Mouse (Mus musculus): ENCODE results near the gene Dzank1.

The Dzank1 gene

DNA sequence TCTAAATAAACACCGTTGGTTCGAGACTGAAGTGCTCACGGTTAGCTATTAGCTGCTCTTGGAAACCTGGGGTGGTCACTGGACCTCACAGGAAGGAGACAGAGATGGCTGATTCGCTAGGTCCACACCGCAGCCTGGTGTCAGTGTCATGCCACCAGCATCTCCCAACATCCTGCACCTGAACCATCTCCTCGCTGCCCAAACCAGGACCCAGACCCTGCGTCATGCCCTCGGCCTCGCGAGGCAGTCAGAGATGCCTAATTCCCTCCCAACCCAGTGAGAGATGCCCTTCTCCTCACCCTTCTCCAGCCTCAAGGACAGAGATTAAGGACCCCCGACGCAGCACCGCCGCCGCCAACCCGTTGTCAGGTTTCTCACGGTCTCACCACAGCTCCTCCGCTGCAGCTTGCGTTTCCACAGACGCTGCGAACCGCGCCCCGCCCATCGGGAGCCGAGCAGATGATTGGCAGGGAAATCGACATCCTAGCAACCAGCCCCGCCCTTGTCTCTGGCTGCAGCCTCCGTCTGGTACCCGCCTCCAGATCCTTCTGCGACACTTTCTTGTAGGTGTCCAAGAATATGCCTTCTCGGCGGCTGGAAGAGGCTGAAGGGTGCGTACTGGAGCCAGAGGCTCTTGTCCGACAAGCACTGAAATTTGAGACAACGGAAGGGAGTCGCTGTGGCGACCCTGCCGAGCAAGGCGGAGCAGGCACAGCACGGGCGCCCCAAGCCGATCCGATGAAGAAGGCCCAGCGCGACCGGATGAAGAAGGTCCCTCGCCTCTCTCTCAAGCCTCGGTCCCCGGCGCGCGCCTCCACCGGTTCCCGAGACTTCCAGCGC lies at the start of gene Dzank1, which contains the start of gene Polr3f:
Gene Dzank1, minus strand, starts transcription at position 434 of the 840 bp plus-strand sequence.
Gene Polr3f, plus strand, starts transcription at position 738 of the 840 bp plus-strand sequence.
- DNase-seq: peak; percentile 96 to 98

DNA sequence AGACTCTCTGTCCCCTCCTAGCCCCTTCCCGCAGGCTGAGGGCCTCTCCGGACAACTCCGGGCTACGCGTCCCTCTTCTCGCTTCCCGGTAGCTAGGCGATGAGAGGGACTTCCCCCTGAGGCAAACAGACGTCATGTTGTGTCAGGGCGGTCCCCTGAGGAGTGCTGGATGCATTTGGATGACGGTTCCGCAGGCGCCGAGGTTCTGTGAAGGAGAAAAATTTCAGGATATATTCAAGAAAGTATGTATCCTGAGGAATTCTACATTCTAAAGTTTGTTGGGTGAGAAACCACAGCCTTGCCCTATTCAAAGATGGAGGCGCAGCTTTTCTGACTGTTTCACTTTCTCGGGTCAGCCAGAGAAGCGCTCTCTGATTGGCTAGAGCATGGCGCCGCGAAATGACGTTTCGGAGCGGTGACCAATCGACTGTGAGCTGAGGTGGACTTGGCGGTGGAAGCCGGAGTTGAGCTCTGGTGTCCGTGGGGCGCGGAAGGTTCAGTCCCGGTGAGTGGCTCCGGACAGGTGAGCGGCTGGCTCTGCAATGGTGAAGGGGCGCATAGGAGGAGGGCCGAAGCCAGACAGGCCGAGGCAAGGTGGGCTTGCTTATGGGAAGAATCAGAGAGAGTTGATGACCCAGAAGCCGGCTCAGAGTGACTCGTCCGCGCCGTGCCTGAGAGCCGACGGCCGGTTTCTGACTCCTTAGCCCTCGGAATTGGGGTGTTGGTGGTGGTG lies 28.8 kb upstream of the Dzank1 start, which contains the start of gene Sec23b:
Gene Sec23b, plus strand, starts transcription at position 410 of the 733 bp plus-strand sequence.
- DNase-seq: peak; percentile 97 to 99

DNA sequence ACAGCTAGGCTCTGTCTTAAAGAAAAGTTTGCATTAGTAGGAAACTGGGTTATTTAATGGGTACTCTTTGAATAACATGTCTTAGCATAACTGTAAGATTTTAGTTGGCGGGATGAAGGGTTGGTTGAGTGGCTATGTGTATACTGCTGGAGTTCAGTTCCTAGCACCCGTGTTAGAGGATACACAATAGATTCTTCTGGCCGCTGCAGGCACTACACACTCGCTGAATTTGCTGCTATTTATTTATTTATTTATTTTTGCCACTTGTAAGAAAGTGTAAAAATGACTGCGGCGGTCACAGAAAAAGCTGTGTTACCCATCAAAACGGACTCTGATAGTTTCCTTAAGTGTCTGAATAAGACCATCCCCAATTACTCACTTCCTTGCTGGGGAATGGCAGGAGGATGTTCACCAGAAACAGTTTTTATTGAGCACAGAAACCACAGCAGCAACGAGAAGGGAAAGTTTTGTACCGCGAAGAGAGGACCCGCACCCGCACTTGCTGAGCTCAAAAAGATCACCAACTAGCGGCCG lies 28.1 kb upstream of the Dzank1 start:
- DNase-seq: no peak

DNA sequence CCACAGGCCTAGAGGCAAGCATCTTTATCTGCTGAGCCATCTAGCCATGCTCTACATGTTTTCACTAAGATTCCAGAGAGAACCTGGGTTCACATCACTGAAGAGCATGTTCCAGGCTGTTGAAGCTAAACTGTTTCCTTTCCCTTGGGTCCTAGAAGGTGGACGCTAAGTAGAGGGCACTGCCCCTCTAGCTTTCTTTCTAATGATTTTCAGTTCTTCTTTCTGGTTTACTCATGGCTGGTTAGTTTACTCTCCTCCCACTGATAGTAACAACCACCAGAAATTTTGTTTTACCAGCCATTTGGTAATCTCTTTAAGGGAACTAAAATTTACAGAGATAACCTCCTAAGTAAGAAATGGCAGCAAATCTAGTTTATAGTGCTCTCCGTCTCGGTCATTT lies 26.7 kb upstream of the Dzank1 start:
- DNase-seq: no peak

DNA sequence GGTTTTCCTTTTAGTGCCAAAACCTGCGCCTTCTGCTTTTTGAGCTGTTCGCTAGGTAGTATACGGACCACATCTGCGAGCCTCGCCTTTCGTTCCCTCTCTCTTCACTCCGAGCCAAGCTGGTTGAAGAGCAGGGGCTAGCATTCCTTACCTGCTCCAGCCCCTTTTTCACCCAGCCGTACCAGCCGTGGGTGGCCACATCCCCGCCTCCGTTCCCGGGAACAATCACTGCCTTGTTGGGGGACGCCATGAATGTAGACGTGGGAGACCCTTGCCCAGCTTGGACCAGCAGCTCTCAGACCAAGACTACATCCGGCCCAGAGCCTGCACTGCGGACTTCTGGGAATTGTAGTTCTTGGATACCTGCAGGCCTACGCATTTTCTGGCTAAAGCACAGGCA lies 23.3 kb upstream of the Dzank1 start, which contains the start of gene Rbbp9:
Gene Rbbp9, minus strand, starts transcription at position 341 of the 400 bp plus-strand sequence.
- peak; percentile 60 to 66 for DNase-seq

DNA sequence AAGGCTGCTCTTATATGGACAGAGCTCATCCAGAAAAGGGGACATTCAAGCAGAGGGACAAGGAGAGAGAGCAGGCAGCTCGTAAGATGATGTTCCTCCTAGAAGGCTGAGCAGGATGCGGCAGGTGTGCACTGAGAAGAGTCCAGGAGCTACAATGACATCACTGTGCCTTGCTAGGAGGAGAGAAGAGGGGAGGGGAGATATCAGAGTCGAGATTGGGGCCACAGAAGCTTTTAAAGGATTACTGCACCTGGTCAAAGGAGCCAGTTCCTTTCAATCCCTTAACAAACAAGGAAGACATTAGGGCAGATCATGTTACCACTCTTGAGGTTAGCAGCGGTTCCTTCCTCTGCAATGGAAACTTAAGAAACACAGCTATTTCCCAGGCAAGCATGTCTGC lies 20.3 kb upstream of the Dzank1 start:
- no peak for DNase-seq

DNA sequence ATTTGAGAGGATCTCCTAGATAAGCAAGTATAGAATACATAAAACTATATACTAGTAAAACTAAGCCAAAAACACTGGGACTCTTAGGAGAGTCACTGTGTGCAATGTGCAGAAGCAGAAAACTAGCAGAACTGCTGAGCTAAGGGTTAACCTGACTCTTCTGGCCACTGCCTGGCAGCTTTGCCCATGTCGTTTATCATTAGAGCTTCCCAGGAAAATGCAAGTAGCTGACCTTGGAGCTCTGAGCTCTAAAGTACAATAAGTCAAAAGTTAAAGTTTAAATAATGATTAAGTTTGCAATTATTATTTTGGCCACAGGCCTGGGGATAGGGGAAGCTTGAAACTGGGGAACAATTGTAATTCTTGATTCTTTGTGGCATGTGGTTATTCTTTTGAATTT lies 18.3 kb upstream of the Dzank1 start:
- DNase-seq: no peak

DNA sequence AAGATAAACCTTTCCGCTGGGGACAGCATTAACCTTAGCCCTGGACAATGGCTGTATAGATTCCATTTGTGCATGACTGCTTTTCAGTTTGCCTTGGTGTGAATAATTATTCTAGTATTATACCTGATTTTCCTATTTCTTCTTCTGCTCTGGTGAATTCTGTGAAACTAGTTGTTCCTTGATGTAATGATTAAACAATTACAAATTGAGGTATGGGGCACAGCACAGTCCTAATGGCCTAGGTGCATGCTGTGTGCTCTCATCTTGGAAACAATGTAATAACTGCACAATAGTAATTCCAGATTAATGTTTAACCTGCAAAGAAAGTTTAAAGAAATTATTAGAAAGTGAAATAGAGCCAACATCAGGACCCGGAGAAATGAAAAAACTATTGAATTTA lies 17.8 kb upstream of the Dzank1 start:
- no peak for DNase-seq

DNA sequence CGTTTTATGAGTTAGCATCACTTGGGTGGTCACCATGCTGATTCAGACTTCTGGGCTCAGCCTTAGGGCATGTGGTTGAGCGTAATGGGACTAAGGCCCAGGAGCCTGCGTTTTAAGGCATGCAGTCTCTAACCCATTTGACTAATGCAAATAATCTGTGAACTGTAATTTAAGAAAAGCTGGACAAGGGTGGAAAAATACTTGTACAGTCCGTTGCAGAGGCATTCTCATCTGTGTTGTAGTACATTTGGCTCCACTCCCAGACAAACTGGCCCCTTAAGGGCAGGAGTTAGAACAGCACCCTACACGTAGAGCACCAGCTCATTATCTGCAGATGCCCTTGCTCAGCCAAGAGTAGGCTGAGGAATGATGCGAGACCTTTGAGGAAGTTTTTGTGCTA lies 17.4 kb upstream of the Dzank1 start:
- no peak for DNase-seq

DNA sequence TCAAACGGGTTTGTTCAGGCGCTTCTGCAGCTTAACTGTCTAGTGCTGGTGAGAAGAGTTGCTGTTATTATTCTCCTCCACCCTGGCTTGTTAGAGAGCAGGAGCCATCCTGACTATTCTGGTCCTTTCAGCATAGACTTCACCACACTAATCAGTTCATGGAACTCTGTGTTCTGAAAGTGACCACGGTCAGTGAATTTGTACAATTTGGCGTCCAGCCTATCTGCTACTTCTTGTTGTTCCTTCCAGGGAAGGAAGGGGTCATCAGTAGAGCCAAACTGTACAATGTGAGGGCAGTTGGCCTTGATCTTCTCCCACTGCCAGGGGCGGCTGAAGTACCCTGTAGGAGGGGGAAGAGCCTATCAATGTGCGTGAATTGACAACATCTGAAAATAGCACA lies 16.5 kb upstream of the Dzank1 start:
- DNase-seq: no peak

DNA sequence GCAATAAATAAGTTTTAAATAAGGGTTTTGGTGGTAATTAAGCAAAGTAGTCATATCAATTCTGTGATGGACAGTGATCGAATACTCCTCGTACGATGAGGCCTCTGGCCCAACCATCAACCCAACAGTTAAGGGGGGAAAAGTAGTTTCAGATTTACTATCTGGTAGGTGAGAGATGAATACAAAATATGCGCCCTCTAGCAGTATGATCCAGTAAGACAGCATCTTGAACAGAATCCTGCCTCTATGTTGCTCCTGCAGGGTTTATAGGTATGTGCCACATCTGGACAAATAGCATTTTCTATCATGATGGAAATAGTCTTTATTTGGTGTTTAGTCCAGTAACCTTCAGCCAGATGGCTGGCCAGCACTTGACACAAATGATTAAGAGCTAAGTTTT lies 14.0 kb upstream of the Dzank1 start:
- DNase-seq: no peak

DNA sequence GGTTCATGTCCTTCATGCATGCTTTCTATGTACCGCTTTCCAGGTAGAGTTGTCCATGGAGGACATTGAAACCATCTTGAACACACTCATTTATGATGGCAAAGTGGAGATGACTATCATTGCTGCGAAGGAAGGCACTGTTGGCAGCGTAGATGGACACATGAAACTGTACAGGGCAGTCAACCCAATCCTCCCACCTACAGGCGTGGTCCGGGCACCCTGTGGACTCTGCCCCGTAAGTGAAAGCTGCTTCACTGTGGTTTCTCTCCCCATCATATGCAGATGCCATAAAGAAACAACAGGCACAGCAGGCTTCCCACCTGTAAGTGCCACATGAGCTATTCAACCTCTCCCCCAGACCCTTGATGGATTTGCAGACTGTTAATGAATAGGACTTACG lies 9.9 kb upstream of the Dzank1 start:
- DNase-seq: no peak

DNA sequence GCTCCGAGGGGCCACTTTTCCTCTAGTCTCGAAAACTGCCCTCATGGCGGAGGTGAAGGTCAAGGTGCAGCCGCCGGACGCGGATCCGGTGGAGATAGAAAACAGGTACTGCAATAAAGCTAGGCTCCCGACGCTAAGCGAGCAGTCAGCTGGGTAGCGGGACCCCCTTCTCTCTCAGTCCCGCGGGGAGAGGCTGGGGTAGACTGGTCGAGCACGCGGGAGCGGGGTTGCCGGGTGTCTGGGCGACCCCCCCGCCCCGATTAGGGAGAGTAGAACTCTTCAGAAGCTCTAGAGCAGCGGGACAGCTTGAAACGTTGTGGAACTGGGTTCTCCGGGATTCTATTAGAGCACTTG lies 584 bp upstream of the Dzank1 start:
- no peak for DNase-seq

DNA sequence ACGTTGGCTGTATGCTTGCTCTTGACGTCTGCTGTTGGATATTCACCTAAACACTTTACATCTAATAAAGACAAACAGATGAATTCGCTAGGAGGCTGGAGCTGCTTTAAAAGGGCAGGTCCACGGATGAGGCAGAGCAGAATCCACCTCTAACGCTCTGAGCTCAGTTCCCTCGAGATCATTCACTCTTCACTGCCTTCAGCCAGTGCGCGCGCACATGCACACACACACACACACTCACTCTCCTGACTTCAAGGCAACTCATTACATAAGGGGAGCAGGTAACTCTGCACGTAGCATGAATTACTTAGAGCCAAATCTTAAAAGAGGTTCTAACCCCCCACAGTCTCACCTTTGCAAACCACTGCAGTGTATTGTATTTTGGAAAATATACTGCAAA lies 1.4 kb downstream of the Dzank1 start:
- peak; percentile 13 to 24 for DNase-seq

DNA sequence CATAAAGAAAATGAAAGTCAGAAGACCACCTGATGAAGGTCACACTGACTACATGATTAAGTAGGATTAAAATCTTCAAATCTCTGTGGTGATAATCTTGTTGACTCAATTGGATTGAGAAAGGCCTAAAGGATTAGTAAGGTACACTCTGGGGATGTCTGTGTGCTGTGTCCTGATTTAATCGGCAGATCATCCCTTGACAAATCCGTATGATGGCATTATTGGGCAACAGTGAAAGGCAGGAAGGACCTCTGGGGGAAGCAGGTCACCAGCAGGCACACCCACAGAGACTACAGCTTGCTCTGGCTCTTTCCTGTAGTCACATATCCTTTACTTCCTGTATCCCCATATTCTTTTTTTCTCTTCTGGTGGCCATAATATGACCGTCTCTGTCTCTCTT lies 7.4 kb downstream of the Dzank1 start:
- DNase-seq: no peak

DNA sequence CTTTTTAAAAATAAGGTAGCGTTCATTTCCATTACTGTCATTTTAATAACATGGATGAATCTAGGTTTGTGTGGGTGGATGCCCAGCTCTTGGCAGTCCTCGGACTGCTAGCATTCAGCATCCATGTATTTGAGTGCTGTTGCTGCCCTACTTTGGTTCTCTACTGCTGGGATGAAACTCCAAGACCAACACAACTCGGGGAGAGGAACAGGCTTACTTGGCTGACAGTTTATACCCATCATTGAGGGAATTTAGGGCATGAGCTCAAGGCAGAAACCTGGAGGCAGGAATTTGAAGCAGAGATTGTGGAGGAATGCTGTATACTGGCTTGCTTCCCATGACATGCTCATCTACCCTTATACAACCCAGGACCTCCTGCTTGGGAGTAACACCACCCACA lies 12.6 kb downstream of the Dzank1 start:
- DNase-seq: no peak

DNA sequence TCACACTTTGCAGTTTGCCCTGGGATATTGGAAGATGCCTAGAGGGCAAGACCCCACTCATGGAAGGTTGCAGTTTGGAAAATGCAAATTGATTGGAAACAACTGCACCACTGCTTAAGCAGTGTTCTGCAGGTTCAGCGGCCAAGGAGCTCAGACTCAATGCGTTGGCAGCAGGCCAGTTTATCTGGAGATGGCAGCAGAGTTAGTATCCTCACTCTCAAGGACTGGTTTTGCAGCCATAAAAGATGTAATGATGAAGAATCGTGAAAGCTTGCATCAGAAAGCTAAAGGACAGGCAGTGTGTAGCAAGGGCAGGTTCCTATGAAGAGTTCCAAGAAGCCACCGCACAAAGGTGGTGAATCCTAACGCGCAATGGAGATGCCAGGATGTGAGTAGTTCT lies 25.1 kb downstream of the Dzank1 start:
- DNase-seq: peak; percentile 13 to 15

DNA sequence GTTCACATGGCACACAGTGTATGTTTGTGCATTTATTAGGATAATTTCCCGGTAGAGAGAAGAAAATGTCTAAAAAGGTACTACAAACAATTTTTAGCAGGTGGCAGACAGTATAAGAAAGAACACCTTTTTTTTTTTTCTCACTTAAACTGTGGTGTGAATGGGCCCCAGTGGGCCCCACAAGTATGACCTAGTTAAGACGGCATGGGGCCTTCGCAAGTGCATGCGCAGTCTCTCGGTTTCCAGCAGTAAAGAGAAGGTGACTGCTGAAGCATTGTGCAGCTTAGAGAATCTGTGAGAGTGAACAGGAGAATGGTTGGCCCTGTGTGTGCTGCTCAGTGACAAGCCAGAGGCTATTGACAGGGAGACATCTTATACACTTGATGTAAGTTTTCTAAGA lies 37.9 kb downstream of the Dzank1 start:
- no peak for DNase-seq

DNA sequence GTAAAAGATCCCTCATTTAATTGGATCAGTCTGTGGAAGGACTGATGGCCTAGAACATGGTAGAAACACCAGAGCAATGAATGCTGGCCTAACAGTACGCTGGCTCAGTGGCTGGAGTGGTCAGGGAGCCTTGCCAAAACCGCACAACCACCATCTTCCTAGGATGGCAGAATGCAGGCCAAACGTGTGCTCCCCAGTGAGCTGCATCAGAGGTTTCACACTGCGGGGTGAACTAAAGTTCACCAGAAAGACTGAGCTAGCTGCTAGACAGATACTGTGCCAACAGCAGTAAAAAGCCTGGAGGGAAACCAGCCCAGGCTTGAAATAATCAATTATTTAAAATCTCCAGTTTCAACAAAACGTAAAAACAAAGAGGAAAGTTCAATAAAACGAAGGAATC lies 39.7 kb downstream of the Dzank1 start:
- DNase-seq: no peak

DNA sequence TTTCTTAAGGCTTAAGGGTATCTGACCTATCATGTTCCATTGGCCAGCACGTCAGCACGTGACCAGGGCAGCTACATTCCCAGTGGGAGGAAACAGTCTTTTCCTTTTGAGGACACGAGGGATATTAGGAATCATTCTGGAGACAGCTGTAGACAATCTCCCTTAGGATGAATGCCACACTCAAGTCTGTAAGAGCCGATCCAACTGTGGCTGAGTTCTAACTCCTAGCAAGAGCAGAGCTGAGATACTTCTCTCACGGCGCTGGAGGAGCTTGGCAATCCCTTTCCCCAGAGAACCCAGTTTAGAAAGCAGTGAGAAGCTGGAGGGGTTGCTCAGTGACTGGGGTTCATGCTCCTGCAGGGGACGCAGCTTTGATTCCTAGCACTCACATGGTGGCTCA lies 41.8 kb downstream of the Dzank1 start:
- no peak for DNase-seq

DNA sequence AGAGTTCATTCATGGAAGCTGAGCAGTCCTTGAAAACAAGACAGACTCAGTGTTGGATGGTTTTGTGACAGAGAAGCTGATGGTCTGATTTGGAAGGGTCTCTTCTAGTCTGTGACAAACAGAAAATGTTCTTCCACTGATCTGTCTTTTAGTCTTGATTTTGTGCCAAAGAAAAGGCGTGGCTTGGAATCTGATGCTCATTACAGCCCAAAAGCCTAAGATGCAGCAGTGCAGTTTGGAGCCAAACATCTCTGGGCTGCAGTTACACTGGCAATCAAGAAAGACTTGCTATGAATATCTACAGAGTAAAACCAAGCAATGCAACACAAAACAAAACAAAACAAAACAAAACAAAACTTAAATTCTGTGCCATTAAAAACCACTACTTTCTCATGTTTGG lies 43.1 kb downstream of the Dzank1 start:
- no peak for DNase-seq

DNA sequence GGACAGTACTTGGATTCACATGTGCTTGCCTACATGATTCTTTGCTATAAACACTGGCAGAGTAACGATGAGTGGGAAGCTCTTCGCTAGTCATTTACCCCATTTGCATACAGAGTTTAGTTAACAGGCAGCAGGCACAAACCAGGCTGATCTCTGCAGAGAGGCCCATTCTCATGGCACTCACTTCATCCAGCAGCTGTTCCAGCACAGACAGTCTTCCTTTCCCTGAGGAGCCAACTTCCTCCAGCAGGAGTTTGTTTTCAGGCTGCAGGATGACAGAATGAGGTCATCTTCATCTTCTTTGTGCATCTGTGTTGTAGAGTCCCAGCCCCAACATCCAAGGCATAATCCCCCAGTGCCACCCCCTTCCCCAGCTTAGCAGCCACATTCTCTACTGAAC lies 47.8 kb downstream of the Dzank1 start:
- DNase-seq: no peak

DNA sequence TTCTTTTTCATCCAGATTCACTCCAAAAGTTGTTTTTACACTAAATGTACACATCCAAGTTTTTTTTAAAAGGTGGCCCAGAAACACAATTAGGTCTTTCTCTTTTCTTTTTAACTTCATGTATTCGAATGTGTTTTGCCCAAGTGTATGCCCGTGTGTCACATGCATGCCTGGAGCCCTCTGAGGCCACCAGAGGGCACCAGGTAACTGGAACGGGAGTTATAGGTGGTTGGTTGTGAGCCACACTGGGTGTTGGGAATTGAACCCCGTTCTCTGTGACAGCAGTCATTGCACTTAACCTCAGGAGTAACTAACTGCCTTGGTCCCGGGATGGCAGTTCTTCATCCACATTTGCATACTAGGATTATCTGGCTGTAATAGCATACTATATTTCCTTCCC lies 60.0 kb downstream of the Dzank1 start:
- no peak for DNase-seq
